Mouse (Mus musculus) brain, embryonic 14.5 days (tissue): Measurements from ENCODE around the gene 2410004B18Rik. TPM values are rescaled to one million over a fixed set of nuclear protein-coding genes. Genes with fewer than 3 reads are reported as not detected.

Experiments
- DNase-seq: peaks from one replicate; pipeline ENCODE4 v3.0.0-alpha.2; 2011; ENCODE audit warnings: low read depth
- CTCF ChIP-seq: fragments of 200-500 bp; IDR thresholded peaks from 2 replicates; pipeline ENCODE4 v1.5.1; 2012; ENCODE audit warnings: inconsistent platforms, mild to moderate bottlenecking, moderate library complexity, borderline replicate concordance; ENCODE audit not compliant: insufficient read depth, insufficient read length; ENCODE audit errors: extremely low read depth
- POLR2A ChIP-seq: fragments of 200-500 bp; IDR thresholded peaks from 2 replicates; pipeline ENCODE4 v1.6.1; 2012; ENCODE audit warnings: mild to moderate bottlenecking, inconsistent platforms, borderline replicate concordance; ENCODE audit not compliant: poor library complexity, insufficient read depth, insufficient read length, severe bottlenecking; ENCODE audit errors: extremely low read depth
- polyA plus RNA-seq: library from polyadenylated mRNA; depleted of rRNA; stranded (reverse); fragments of >200 nt; gene quantifications from 2 replicates; pipeline ENCODE4 v1.2.3, GENCODE M21; 2012; rRNA removed

2410004B18Rik gene
- 41.1 and 46.6 TPM in 2 replicates for polyA plus RNA-seq

DNA sequence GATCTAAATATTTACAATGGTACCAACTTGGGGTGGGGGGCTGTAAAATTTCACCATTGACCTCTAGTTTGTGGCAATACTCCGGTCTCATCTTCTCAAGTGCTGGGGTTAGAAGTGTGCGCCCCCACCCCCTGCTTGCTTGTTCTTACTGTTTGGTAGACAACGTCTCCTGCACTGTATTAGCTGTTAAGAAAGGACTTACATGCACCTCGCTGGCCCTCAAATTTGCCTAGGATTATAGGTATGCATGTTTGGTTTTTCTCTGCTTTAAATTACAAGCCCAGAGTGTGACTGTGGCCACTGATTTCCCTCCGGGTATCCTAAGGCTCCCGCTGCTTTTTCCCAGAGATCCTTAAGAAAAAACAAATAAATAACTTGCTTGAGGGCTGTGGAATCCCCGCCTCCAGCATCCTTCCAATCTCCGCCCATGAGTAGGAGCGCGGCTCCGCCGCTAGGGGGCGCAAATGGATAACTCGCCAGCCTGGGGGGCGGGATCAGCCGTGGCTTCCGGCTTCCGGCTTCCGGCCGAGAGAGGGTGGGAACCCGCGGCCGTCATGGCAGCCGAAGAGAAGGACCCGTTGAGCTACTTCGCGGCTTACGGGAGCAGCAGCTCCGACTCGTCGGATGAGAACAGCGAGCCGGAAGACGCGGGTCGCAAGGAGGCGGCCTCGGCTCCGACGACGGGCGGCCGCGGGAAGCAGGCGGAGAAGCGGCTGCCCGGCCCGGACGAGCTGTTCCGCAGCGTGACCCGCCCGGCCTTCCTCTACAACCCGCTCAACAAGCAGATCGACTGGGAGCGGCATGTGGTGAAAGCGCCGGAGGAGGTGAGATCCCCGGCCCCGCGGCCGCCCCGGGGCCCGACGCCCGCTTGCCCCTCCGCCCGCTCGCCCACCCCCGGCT lies at the start of gene 2410004B18Rik:
Gene 2410004B18Rik (plus strand): TSS at position 510 of the 900 bp plus-strand sequence.
- TF ChIP-seq POLR2A (peak; percentile 84; the same call in 1 of the 2 replicates), CTCF (peak; percentile 99)
- DNase-seq = peak; percentile 96

DNA sequence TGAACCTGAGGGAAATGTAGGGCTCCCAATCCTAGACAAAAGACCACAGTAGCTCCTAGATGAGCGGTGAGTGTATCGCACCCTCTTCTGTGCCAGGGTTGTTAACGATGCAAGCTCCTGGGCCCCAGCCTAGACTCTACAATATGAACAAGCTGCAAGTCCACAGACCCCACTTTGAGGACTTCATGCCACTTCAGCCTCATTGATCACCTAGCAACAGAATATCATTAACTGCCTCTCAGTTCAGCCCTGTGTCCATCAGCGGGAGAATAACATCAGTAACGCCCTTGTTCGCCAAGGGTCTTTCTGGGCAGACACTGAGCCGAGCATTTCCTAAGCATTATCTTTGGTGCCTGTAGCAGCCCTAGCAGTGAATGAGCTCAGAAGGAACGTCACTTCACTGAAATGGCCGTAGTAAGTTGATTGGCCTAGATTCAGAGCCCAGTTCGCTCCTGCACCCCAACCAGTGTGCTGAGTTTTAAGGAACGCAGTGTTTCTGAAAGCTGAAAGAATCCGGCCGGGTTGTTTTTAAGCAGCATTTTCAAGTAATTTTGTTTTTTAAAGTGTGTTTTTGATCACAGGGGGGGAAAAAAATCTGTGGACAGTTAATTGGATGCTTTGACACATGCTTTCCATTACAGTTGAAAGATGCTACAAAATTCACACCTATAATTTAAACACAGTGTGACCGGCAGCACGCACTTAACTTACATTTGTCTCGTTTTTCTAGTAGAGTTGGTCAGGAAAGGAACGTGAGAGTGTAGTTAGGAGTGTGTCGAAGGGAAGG lies 47.3 kb upstream of the 2410004B18Rik start:
- no peak for TF ChIP-seq POLR2A
- no peak for TF ChIP-seq CTCF
- peak; percentile 97 for DNase-seq

DNA sequence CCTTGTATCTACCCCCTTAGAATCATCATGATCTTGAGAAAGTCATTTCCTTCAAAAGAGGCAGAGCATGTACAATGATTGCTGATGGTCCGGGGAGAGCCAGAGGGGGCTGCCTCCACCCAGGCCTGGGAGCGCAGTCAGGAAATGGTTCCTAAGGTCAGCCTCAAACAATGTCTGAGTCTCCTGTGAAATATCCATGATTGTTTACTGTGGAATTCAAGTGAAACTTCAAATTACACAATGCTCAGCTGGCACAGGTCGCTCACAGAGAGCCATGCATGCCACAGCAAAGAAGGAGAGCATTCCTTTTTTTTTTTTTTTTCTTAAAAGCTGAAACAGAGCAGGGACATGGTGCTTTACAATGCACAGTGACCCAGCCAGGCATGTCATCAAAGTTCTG lies 45.4 kb upstream of the 2410004B18Rik start:
- no peak for TF ChIP-seq POLR2A
- no peak for DNase-seq

DNA sequence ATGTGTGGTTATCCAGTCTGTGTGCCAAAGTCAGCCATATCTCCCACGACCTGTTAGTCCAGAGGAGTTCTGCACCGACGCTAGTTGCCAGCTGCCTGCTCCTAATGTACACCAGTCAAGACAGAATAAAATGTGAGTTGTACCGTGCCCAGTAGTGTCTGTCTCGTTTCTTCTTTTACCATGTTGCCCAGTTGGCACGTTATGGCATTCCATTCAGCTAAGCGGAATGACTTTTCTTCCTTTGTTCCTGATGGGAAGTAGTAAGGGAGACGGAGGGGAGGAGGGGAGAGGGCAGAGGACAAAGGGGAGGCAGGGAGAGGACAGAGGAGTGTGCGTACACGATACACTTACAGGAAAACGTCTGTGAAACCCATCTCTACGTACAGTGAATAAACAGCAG lies 43.7 kb upstream of the 2410004B18Rik start:
- DNase-seq = peak; percentile 68
- TF ChIP-seq POLR2A (no peak), CTCF (no peak)

DNA sequence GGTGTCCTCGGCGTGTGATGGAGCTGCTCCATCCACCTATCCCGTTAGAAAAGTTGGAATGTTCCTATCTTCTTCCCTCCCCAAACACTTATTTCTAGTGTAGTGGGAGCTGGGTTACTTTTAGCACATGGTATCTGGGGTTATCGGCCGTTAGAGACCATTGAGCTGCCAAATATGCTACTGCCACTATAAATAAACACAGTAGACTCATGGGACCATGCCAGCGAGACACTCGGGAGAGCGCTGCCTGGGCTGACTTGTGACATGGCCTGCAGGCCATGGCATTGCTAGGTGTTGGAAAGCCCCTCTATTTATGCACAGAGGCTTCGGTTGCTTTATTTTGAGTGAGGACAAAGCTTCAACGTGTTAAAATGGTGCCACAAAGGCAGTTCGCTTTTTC lies 40.1 kb upstream of the 2410004B18Rik start:
- no peak for TF ChIP-seq POLR2A
- TF ChIP-seq CTCF = no peak
- DNase-seq = no peak

DNA sequence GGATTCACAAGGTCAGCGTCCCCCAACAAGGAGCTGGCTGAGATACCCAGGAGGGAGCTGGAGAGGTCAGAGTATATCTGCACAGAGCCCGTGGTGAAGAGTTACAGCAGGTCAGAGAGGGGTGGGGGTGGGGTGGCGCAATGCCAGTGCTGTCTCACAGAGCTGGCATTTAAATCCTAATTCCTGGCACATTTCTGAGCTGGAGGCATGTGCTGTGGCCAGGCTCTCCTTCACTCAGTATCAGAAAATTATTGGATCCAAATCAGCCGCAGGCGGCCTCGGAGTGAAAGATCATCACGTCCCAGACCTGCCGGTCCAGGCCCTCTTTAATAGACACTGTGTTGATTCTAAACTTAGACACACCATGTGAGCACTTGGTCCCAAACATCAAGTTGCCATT lies 38.0 kb upstream of the 2410004B18Rik start:
- TF ChIP-seq POLR2A = no peak
- no peak for TF ChIP-seq CTCF
- peak; percentile 64 for DNase-seq

DNA sequence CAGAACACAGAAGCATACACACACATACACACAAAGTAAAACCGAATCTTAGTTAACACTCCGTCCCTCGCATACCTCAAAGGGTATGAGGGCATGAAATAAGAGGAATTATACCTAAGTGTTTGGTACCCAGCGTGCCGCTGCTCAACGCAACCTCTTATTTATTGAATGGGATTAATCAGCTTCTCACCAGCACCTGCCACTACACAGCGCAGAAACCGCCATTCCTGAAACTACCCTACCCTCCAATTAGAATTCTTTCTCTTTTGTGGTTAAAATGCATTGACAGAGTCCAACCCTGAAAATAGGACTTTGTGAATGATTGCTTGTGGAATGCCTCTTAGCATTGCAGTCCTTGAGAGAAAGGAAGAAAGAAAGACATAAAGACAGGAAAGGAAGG lies 34.3 kb upstream of the 2410004B18Rik start:
- DNase-seq = peak; percentile 64
- TF ChIP-seq POLR2A (no peak), CTCF (no peak)

DNA sequence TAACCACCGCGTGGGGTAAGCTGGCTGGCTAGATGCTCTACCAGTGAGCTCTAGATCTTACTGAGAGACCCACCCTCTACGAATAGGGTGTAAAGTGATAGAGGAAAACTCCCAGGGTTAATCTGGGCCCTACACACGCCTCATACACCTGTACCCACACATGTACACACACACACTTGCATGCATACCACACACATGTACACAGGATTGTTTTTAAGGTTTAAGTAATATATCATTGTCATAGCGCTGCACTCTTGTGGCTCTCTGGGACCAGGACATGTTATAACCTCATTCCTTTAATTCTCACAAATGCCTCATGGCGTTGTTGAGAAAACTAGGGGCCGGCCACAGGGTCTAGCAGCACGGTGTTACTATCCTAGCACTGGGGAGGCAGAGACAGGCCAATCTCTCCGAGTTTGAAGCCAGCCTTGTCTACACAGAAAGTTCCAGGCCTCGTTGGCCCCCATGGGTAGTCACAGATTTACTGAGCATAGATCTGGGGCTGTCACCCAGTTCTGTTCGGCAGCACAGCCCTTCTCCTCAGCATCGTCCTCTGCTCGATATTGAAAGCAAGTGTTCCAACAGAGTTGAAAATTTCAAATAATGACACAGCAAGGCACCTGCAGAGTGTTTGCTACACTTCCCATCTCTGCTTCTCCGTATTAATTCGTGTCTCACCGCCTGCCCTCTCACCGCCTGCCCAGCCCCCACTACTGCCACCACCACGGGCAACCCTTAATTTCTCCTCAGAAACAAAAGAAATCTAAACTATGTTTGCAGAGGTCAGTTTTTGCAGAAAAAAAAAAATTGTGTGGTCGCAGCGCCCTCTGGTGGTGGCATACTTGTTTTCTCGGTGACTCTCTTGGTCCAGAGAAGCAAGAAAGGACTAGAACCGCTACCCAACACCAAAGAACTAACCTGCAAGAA lies 32.7 kb upstream of the 2410004B18Rik start:
- peak; percentile 75 for TF ChIP-seq CTCF
- no peak for TF ChIP-seq POLR2A
- peak; percentile 90 for DNase-seq

DNA sequence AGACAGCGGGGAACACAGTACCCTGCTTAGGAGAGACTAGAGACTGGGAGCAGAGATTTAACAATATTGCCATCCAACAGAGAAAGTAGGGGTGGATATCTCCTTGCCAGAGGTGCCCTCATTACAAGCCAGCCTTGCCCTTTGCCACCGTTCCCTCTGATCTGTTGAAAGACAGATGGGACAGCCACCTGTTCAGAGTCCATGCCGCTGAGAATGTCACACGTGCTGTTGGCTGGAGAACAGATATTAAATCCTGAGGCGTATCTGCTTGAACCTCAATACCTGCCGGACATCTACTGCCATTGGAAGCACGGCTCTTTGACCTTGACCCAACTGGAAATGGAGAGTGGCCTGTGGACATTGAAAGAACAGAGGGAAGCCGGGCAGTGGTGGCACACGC lies 31.2 kb upstream of the 2410004B18Rik start:
- DNase-seq = no peak
- TF ChIP-seq CTCF = no peak
- no peak for TF ChIP-seq POLR2A

DNA sequence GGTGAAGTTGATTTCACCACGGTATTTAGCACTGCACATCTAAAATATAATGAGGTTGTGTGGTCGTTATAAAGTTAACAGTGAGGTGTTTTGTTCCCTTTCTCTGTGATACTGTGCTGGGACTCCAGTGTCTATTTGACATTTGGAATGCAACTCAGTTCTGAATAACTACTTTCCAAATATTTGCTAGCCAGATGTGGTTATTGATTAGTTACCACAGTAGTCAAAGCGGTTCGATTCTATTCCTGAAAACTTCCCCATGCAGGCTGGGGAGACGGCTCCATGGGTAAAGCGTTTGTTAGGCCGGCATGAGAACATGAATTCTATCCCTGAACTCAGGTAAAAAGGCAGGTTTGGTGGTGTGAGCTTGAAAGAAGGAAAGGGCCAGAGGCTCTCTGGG lies 25.3 kb upstream of the 2410004B18Rik start:
- no peak for DNase-seq
- TF ChIP-seq POLR2A (no peak), CTCF (no peak)
